In the genomic region with DNA sequence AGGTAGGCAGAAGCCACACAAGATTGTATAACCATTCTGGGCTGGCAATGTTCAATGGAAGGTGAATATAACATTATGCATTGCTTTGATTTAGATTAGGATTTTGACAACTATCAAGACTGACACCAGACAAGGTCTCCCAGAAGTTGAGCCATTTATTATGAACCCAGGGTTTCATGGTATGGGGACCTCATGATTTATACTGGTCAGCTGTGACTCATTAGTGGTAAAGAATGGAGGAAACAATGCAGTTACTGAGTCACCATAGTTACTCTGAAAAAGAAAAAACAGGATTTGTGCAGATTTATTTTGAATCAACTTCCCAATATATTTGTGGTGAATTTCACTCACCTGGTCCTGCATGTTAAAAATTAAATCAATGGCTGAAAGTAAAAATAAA, we compare ENCODE assay signal across 12 mouse cellular contexts.
"Had no signal": no experiment of that assay in that cellular context is flagged by ENCODE, and none has a peak within 500 bp of the region (broad histone marks: within the 10 kb centered on the region; RNA-seq: fewer than 3 reads in every experiment).

No protein-coding gene starts in this region.

- H3K9ac ChIP-seq: liver, embryonic 14.5 days; midbrain, embryonic 15.5 days; neural tube, embryonic 13.5 days had no signal

- H3K4me2 ChIP-seq: midbrain, embryonic 15.5 days; neural tube, embryonic 13.5 days had no signal

- H3K27me3 ChIP-seq: midbrain, embryonic 15.5 days; neural tube, embryonic 13.5 days had no signal

- DNase-seq: kidney, adult 9 months; kidney, postnatal 36 days; left cerebral cortex, postnatal 4 days; lung, adult 18-20 months; right cerebral cortex, adult 18-20 months; thymus, adult 2 months; thymus, postnatal 25 days had no signal

- H3K36me3 ChIP-seq: midbrain, embryonic 15.5 days; neural tube, embryonic 13.5 days had no signal

- H3K4me3 ChIP-seq: midbrain, embryonic 15.5 days; neural tube, embryonic 13.5 days had no signal

- H3K9me3 ChIP-seq: midbrain, embryonic 15.5 days; neural tube, embryonic 13.5 days had no signal

- ATAC-seq: intestine, postnatal 0 days; midbrain, embryonic 15.5 days had no signal

- H3K27ac ChIP-seq: kidney, postnatal 0 days; liver, embryonic 14.5 days; midbrain, embryonic 15.5 days had no signal
